Comparison of ENCODE assay signal across 7 mouse cellular contexts in genomic region chr5:20950855-20951650, GRCm38 (mm10). TPM values are rescaled to one million over a fixed set of nuclear protein-coding genes. Genes with fewer than 3 reads are reported as not detected.
A peak's percentile ranks its signal among the peaks of the same experiment; 100 is the strongest.
DNase-seq lines count a peak whose midpoint lies in the region; ATAC-seq and TF ChIP-seq lines count a peak whose summit lies in the region.

No protein-coding gene starts in this region.

- H3K4me3 ChIP-seq in ES-E14 (ENCODE audit: insufficient read depth in 1 of 2, low read depth in 1 of 2, low read length in 2 of 2, poor library complexity in 1 of 2, severe bottlenecking in 1 of 2), result peak overlapping the region; percentile 93 to 94
- H3K4me3 ChIP-seq in forebrain, embryonic 16.5 days (replicated peaks; ENCODE audit: low read length), result peak overlapping the region; percentile 97
- H3K4me3 ChIP-seq in hindbrain, embryonic 10.5 days, result peak overlapping the region; percentile 89

- DNase-seq in ES-E14 (ENCODE audit: low read depth, low spot score), result no peak
- DNase-seq in adrenal gland, postnatal 25 days, result peak; percentile 61
- no peak for DNase-seq in hindbrain, embryonic 10.5 days (ENCODE audit: low spot score)
- DNase-seq in left cerebral cortex, adult 8-10 months (ENCODE audit: low spot score in 2 of 2), result peak; percentile 17 to 45
- peak; percentile 69 to 70 for DNase-seq in right cerebral cortex, postnatal 10 days (ENCODE audit: low spot score in 2 of 2)

- no peaks in the 10 kb centered on the region for H3K27me3 ChIP-seq in forebrain, embryonic 16.5 days (replicated peaks; ENCODE audit: control insufficient read depth, insufficient read depth, low read length)
- H3K27me3 ChIP-seq in hindbrain, embryonic 10.5 days (ENCODE audit: insufficient read depth, poor library complexity, severe bottlenecking), result no peaks in the 10 kb centered on the region

- H3K36me3 ChIP-seq in ES-E14 (ENCODE audit: control insufficient read depth, insufficient read depth, low read length, poor library complexity, severe bottlenecking), result 0 out of 2 replicates have a peak, but pooled peaks cover 1% of the 10 kb centered on the region
- no peaks in the 10 kb centered on the region for H3K36me3 ChIP-seq in forebrain, embryonic 16.5 days (ENCODE audit: control insufficient read depth, insufficient read depth)
- no peaks in the 10 kb centered on the region for H3K36me3 ChIP-seq in hindbrain, embryonic 10.5 days

- H3K27ac ChIP-seq in ES-E14 (ENCODE audit: insufficient read depth, low read depth, low read length, poor library complexity, severe bottlenecking), result peak overlapping the region; percentile 76
- H3K27ac ChIP-seq in forebrain, embryonic 16.5 days (ENCODE audit: low read length), result peak overlapping the region; percentile 99
- H3K27ac ChIP-seq in hindbrain, embryonic 10.5 days, result peak overlapping the region; percentile 96

- 0% methylated on average over 74 of the region's 88 CpGs for WGBS in forebrain, embryonic 16.5 days
- WGBS in hindbrain, embryonic 10.5 days, result under 1% methylated on average over 88 of the region's 88 CpGs

- H3K9me3 ChIP-seq in ES-E14 (ENCODE audit: control insufficient read depth, insufficient read depth, low read depth, low read length), result no peaks in the 10 kb centered on the region
- H3K9me3 ChIP-seq in forebrain, embryonic 16.5 days (ENCODE audit: control insufficient read depth, low read length), result no peaks in the 10 kb centered on the region
- no peaks in the 10 kb centered on the region for H3K9me3 ChIP-seq in hindbrain, embryonic 10.5 days

- ATAC-seq in forebrain, embryonic 16.5 days, result peak; percentile 76
- ATAC-seq in megakaryocyte, adult 5-6 weeks (ENCODE audit: poor library complexity, severe bottlenecking), result peak; percentile 46

- in situ Hi-C loops in ES-E14 (cut with MboI; ENCODE audit: low sequenced_read_pairs in 2 of 2, unreplicated experiment in 2 of 2), result no loop called here

- peaks cover 0 to 4% of the 10 kb centered on the region in 2 experiments; a peak in 2 of 4 replicates for H3K4me1 ChIP-seq in ES-E14 (ENCODE audit: control insufficient read depth in 2 of 2, insufficient read depth in 2 of 2, low read length in 2 of 2, poor library complexity in 1 of 2)
- peaks cover 13% of the 10 kb centered on the region for H3K4me1 ChIP-seq in forebrain, embryonic 16.5 days (replicated peaks; ENCODE audit: control insufficient read depth, insufficient read depth, low read length)
- H3K4me1 ChIP-seq in hindbrain, embryonic 10.5 days (replicated peaks), result peaks cover 18% of the 10 kb centered on the region

- peak overlapping the region; percentile 96 for H3K9ac ChIP-seq in ES-E14 (ENCODE audit: insufficient read depth, low read depth, low read length, poor library complexity, severe bottlenecking)
- peak overlapping the region; percentile 96 for H3K9ac ChIP-seq in forebrain, embryonic 16.5 days (replicated peaks; ENCODE audit: low read depth, low read length)

- H3K4me2 ChIP-seq in forebrain, embryonic 16.5 days (ENCODE audit: low read length), result peak overlapping the region; percentile 75

TF ChIP-seq in ES-E14, 5 proteins besides CTCF, POLR2A, EP300 and RAD21:
- TF ChIP-seq MAFK (IDR thresholded peaks at IDR 0.05; ENCODE audit: insufficient read depth, low read depth, low read length) (no peak), ZNF384 (IDR thresholded peaks at IDR 0.05; ENCODE audit: low read depth, low read length) (peak; percentile 94), HCFC1 (IDR thresholded peaks at IDR 0.05; ENCODE audit: borderline replicate concordance, insufficient read depth, low read length) (no peak), ZC3H11A (IDR thresholded peaks at IDR 0.05; ENCODE audit: borderline replicate concordance, low read depth, low read length) (no peak)

RNA-seq across cellular contexts. Expression of gene Rsbn1l, which starts 5.1 kb away (rescaled TPM):
- 8.6 and 10.3 TPM in 2 replicates for total RNA-seq in ES-E14 (2012; rRNA removed)
- total RNA-seq in adrenal gland, postnatal 25 days (2021), result 16.1 and 19.3 TPM in 2 replicates
- 5.1 and 5.8 TPM in 2 replicates for polyA plus RNA-seq in forebrain, embryonic 16.5 days (2015; fragmentation: Nextera tagmentation; extraction: Ambion mirVana)
- polyA plus RNA-seq in hindbrain, embryonic 10.5 days (2016; fragmentation: Nextera tagmentation; extraction: Ambion mirVana), result 4.8 and 5.5 TPM in 2 replicates
- total RNA-seq in left cerebral cortex, adult 8-10 months (2022), result 10 to 100 TPM; 17.9 to 19.3 (median 19.0) TPM
- 27.6 and 31.7 TPM in 2 replicates for total RNA-seq in megakaryocyte, adult 5-6 weeks (2015)
- 42.2 and 52.9 TPM in 2 replicates for total RNA-seq in megakaryocyte, adult 5-6 weeks (2017)

Comparison
In these comparisons a context has a peak if more than half of its experiments do, and no peak if none do; other contexts are left out.
1. DNase-seq: peak in adrenal gland, postnatal 25 days (single experiment), left cerebral cortex, adult 8-10 months (2 of 2) and right cerebral cortex, postnatal 10 days (2 of 2); none in ES-E14 (single experiment) and hindbrain, embryonic 10.5 days (single experiment).
2. Peak in every context shown above with its lines, with median percentiles within 50 percentile points of each other: H3K27ac ChIP-seq and H3K4me3 ChIP-seq.